Mouse (Mus musculus): Measurements from ENCODE around the gene Tspan31.

Tspan31 gene

GRCm38 (mm10) chr10:127070190-127071121 is at the start of gene Tspan31:
TSS of gene Tspan31 (minus strand) at chr10:127070264.
- DNase-seq (ENCODE audit: low read depth) = peak; percentile 99

GRCm38 (mm10) chr10:127119229-127119628 is 49.2 kb upstream of the Tspan31 start:
- no peak for DNase-seq (ENCODE audit: low read depth)

GRCm38 (mm10) chr10:127118470-127118869 is 48.4 kb upstream of the Tspan31 start:
- DNase-seq (ENCODE audit: low read depth) = no peak

- peak; percentile 78 for DNase-seq (ENCODE audit: low read depth)
These were observed 45.0 kb upstream of the Tspan31 start for GRCm38 (mm10) chr10:127115068-127115467.

GRCm38 (mm10) chr10:127114408-127114807 is 44.3 kb upstream of the Tspan31 start:
- no peak for DNase-seq (ENCODE audit: low read depth)

GRCm38 (mm10) chr10:127111001-127111887 is 41.2 kb upstream of the Tspan31 start:
- DNase-seq (ENCODE audit: low read depth) = peak; percentile 82

- no peak for DNase-seq (ENCODE audit: low read depth)
These were observed 38.2 kb upstream of the Tspan31 start for GRCm38 (mm10) chr10:127108262-127108583.

GRCm38 (mm10) chr10:127107563-127108261 is 37.6 kb upstream of the Tspan31 start:
- DNase-seq (ENCODE audit: low read depth) = peak; percentile 56

- DNase-seq (ENCODE audit: low read depth) = peak; percentile 64
These were observed 33.6 kb upstream of the Tspan31 start for GRCm38 (mm10) chr10:127103631-127104030.

GRCm38 (mm10) chr10:127101151-127101550 is 31.1 kb upstream of the Tspan31 start:
- peak; percentile 95 for DNase-seq (ENCODE audit: low read depth)

- DNase-seq (ENCODE audit: low read depth) = peak; percentile 84
These were observed 30.4 kb upstream of the Tspan31 start for GRCm38 (mm10) chr10:127100414-127100813.

- peak; percentile 67 for DNase-seq (ENCODE audit: low read depth)
These were observed 29.8 kb upstream of the Tspan31 start for GRCm38 (mm10) chr10:127099868-127100267.

GRCm38 (mm10) chr10:127099191-127099590 is 29.1 kb upstream of the Tspan31 start:
- DNase-seq (ENCODE audit: low read depth) = no peak

GRCm38 (mm10) chr10:127098514-127098913 is 28.4 kb upstream of the Tspan31 start:
- no peak for DNase-seq (ENCODE audit: low read depth)

GRCm38 (mm10) chr10:127094382-127094802 is 24.3 kb upstream of the Tspan31 start:
- DNase-seq (ENCODE audit: low read depth) = no peak

- peak; percentile 68 for DNase-seq (ENCODE audit: low read depth)
These were observed 22.7 kb upstream of the Tspan31 start for GRCm38 (mm10) chr10:127092742-127093141.

GRCm38 (mm10) chr10:127091507-127092396 is 21.7 kb upstream of the Tspan31 start:
- no peak for DNase-seq (ENCODE audit: low read depth)

- no peak for DNase-seq (ENCODE audit: low read depth)
These were observed 20.7 kb upstream of the Tspan31 start for GRCm38 (mm10) chr10:127090560-127091411.

GRCm38 (mm10) chr10:127085633-127086032 is 15.6 kb upstream of the Tspan31 start:
- no peak for DNase-seq (ENCODE audit: low read depth)

GRCm38 (mm10) chr10:127085052-127085451 is 15.0 kb upstream of the Tspan31 start:
- no peak for DNase-seq (ENCODE audit: low read depth)

Measured in 416B (cell line).